Mouse (Mus musculus) spleen, adult 2 months (tissue): ENCODE measurements around the gene Gm5108.

ENCODE experiments used
- CTCF ChIP-seq: fragments of 200-500 bp; IDR thresholded peaks from 2 replicates; pipeline ENCODE4 v1.5.1; 2011; ENCODE audit warnings: mild to moderate bottlenecking, inconsistent platforms; ENCODE audit not compliant: insufficient read depth, insufficient read length, insufficient replicate concordance; ENCODE audit errors: extremely low read depth
- POLR2A ChIP-seq: fragments of 200-500 bp; IDR thresholded peaks from 2 replicates; pipeline ENCODE4 v1.6.1; 2011; ENCODE audit warnings: low read depth, low read length, inconsistent platforms

- no peak for TF ChIP-seq CTCF
- TF ChIP-seq POLR2A = no peak
Observed at GRCm38 (mm10) chr5:67955486-67955885, 14.0 kb downstream of the Gm5108 start.
